Mouse (Mus musculus) liver (tissue): ENCODE measurements around the gene Irgm1.
A peak's percentile ranks its signal among the peaks of the same experiment; 100 is the strongest.
"Not testable (repeated sequence)": the region's sequence is repeated elsewhere in the genome, so short reads cannot be mapped to it uniquely, and the experiment has no call there.

ENCODE experiments used
- DNase-seq: peaks from one replicate; pipeline ENCODE4 v3.0.0-alpha.2; 2020; ENCODE audit warnings: mixed read lengths

Irgm1 gene

GRCm38 (mm10) chr11:48871201-48871772, at the start of gene Irgm1:
Gene Irgm1 (minus strand): TSS chr11:48871683.
- DNase-seq, result peak; percentile 83

GRCm38 (mm10) chr11:48918380-48918779, 46.9 kb upstream of the Irgm1 start:
- DNase-seq, result no peak

GRCm38 (mm10) chr11:48913611-48914010, 42.1 kb upstream of the Irgm1 start:
- no peak for DNase-seq

- no peak for DNase-seq
Measured at GRCm38 (mm10) chr11:48908459-48908858, 37.0 kb upstream of the Irgm1 start.

- no peak for DNase-seq
Measured at GRCm38 (mm10) chr11:48902021-48902420, 30.5 kb upstream of the Irgm1 start, which contains the start of gene Gm5431. Gene Gm5431 (minus strand): TSS chr11:48902214.

GRCm38 (mm10) chr11:48901567-48901930, 30.1 kb upstream of the Irgm1 start:
- DNase-seq, result not testable (repeated sequence)

- DNase-seq, result not testable (repeated sequence)
Measured at GRCm38 (mm10) chr11:48900654-48901566, 29.4 kb upstream of the Irgm1 start.

GRCm38 (mm10) chr11:48898812-48899431, 27.4 kb upstream of the Irgm1 start:
- DNase-seq, result no peak

GRCm38 (mm10) chr11:48876680-48877079, 5.2 kb upstream of the Irgm1 start:
- DNase-seq, result no peak

GRCm38 (mm10) chr11:48875343-48875837, 3.9 kb upstream of the Irgm1 start:
- DNase-seq, result not testable (repeated sequence)

GRCm38 (mm10) chr11:48874465-48874864, 3.0 kb upstream of the Irgm1 start:
- peak; percentile 73 for DNase-seq

- DNase-seq, result peak; percentile 78
Measured at GRCm38 (mm10) chr11:48873591-48874290, 2.3 kb upstream of the Irgm1 start.

- peak; percentile 11 for DNase-seq
Measured at GRCm38 (mm10) chr11:48872695-48873300, 1.3 kb upstream of the Irgm1 start.

GRCm38 (mm10) chr11:48871817-48872541, 496 bp upstream of the Irgm1 start:
- DNase-seq, result peak; percentile 60

GRCm38 (mm10) chr11:48870781-48871180, 702 bp downstream of the Irgm1 start:
- peak; percentile 38 for DNase-seq

- DNase-seq, result peak; percentile 46
Measured at GRCm38 (mm10) chr11:48869380-48870110, 1.9 kb downstream of the Irgm1 start.

GRCm38 (mm10) chr11:48866481-48866880, 5.0 kb downstream of the Irgm1 start:
- DNase-seq, result no peak

- DNase-seq, result no peak
Measured at GRCm38 (mm10) chr11:48863808-48864207, 7.7 kb downstream of the Irgm1 start.

- no peak for DNase-seq
Measured at GRCm38 (mm10) chr11:48862784-48863319, 8.6 kb downstream of the Irgm1 start.

GRCm38 (mm10) chr11:48859014-48859413, 12.5 kb downstream of the Irgm1 start:
- DNase-seq, result peak; percentile 47
